ENCODE assay signal across 11 mouse cellular contexts in genomic region chr4:119188060-119188785, GRCm38 (mm10). TPM values are rescaled to one million over a fixed set of nuclear protein-coding genes. Genes with fewer than 3 reads are reported as not detected.
DNase-seq lines count a peak whose midpoint lies in the region; ATAC-seq and TF ChIP-seq lines count a peak whose summit lies in the region.
"Had no signal": no experiment of that assay in that cellular context is flagged by ENCODE, and none has a peak within 500 bp of the region (broad histone marks: within the 10 kb centered on the region; RNA-seq: fewer than 3 reads in every experiment).

No protein-coding gene starts in this region.

- peak overlapping the region; percentile 33 for H3K4me3 ChIP-seq in heart, embryonic 10.5 days
- peak overlapping the region; percentile 81 for H3K4me3 ChIP-seq in liver, embryonic 12.5 days
- H3K4me3 ChIP-seq in thymus, adult 2 months (ENCODE audit: control insufficient read depth, insufficient read depth, low read length) = no peak overlapping the region
- H3K4me3 ChIP-seq in forebrain, embryonic 11.5 days (ENCODE audit: low read depth, low read length) = no peak overlapping the region
- H3K4me3 ChIP-seq: limb, embryonic 13.5 days had no signal

- 42% methylated on average over 11 of the region's 11 CpGs for WGBS in heart, embryonic 10.5 days
- 14% methylated on average over 11 of the region's 11 CpGs for WGBS in liver, embryonic 12.5 days (ENCODE audit: insufficient replicate concordance)
- WGBS in thymus, adult 2 months = 34% methylated on average over 11 of the region's 11 CpGs
- WGBS in forebrain, embryonic 11.5 days = 66% methylated on average over 11 of the region's 11 CpGs

- H3K27ac ChIP-seq in heart, embryonic 10.5 days = peak overlapping the region; percentile 70
- peak overlapping the region; percentile 95 for H3K27ac ChIP-seq in liver, embryonic 12.5 days
- H3K27ac ChIP-seq in thymus, adult 2 months (ENCODE audit: control insufficient read depth, insufficient read depth, low read length) = no peak overlapping the region
- no peak overlapping the region for H3K27ac ChIP-seq in forebrain, embryonic 11.5 days (ENCODE audit: low read depth, low read length)
- H3K27ac ChIP-seq: limb, embryonic 13.5 days had no signal

- H3K36me3 ChIP-seq in heart, embryonic 10.5 days = no peaks in the 10 kb centered on the region
- peaks cover 57% of the 10 kb centered on the region for H3K36me3 ChIP-seq in liver, embryonic 12.5 days
- H3K36me3 ChIP-seq in thymus, adult 2 months (ENCODE audit: control insufficient read depth, insufficient read depth, low read length) = no peaks in the 10 kb centered on the region
- no peaks in the 10 kb centered on the region for H3K36me3 ChIP-seq in forebrain, embryonic 11.5 days (ENCODE audit: control insufficient read depth, insufficient read depth, low read length)
- H3K36me3 ChIP-seq: limb, embryonic 13.5 days had no signal

- peaks cover 6% of the 10 kb centered on the region; the same call in 1 of the 2 replicates for H3K27me3 ChIP-seq in heart, embryonic 10.5 days (ENCODE audit: insufficient read depth, poor library complexity, severe bottlenecking)
- H3K27me3 ChIP-seq in liver, embryonic 12.5 days (replicated peaks) = no peaks in the 10 kb centered on the region
- no peaks in the 10 kb centered on the region for H3K27me3 ChIP-seq in thymus, adult 2 months (ENCODE audit: control insufficient read depth, insufficient read depth, low read length)
- H3K27me3 ChIP-seq in forebrain, embryonic 11.5 days (ENCODE audit: control insufficient read depth, insufficient read depth, low read length) = no peaks in the 10 kb centered on the region
- H3K27me3 ChIP-seq: limb, embryonic 13.5 days had no signal

- H3K4me2 ChIP-seq in liver, embryonic 12.5 days = peak overlapping the region; percentile 80
- H3K4me2 ChIP-seq in forebrain, embryonic 11.5 days (ENCODE audit: low read depth, low read length, severe bottlenecking) = no peak overlapping the region
- H3K4me2 ChIP-seq: limb, embryonic 13.5 days had no signal

- TF ChIP-seq CTCF in thymus, adult 2 months (IDR thresholded peaks at IDR 0.05; ENCODE audit: borderline replicate concordance, control insufficient read depth, extremely low read depth, insufficient read depth, low read length, poor library complexity) = no peak

- DNase-seq in heart, embryonic 10.5 days (ENCODE audit: low spot score) = peak; percentile 82
- no peak for DNase-seq in heart, adult 18-20 months
- peak; percentile 48 for DNase-seq in A20 (ENCODE audit: low read depth, low spot score)
- peak; percentile 60 for DNase-seq in c-Kit-positive CD71-positive TER-119-negative erythroid progenitor cells, embryonic 14.5 days (ENCODE audit: low read depth)
- DNase-seq in thymus, adult 2 months = no peak
- no peak for DNase-seq in left cerebral cortex, postnatal 10 days (ENCODE audit: extremely low spot score in 1 of 2, low spot score in 2 of 2)
- DNase-seq in forebrain, embryonic 11.5 days (ENCODE audit: low spot score) = no peak
- DNase-seq: kidney, adult 18-20 months had no signal

- no peak for TF ChIP-seq POLR2A in thymus, adult 2 months (IDR thresholded peaks at IDR 0.05; ENCODE audit: control insufficient read depth, extremely low read depth, insufficient read depth, low read length, poor library complexity)

- H3K9me3 ChIP-seq in heart, embryonic 10.5 days = no peaks in the 10 kb centered on the region
- no peaks in the 10 kb centered on the region for H3K9me3 ChIP-seq in liver, embryonic 12.5 days (replicated peaks)
- H3K9me3 ChIP-seq in forebrain, embryonic 11.5 days (ENCODE audit: control insufficient read depth, low read length) = no peaks in the 10 kb centered on the region
- H3K9me3 ChIP-seq: limb, embryonic 13.5 days had no signal

- ATAC-seq in liver, embryonic 12.5 days = peak; percentile 62
- no peak for ATAC-seq in forebrain, embryonic 11.5 days (replicated peaks; ENCODE audit: low FRiP score)
- ATAC-seq: forebrain, embryonic 14.5 days had no signal

- H3K9ac ChIP-seq in liver, embryonic 12.5 days = peak overlapping the region; percentile 92
- H3K9ac ChIP-seq in forebrain, embryonic 11.5 days (ENCODE audit: low read length) = no peak overlapping the region
- H3K9ac ChIP-seq: limb, embryonic 13.5 days had no signal

- 0 out of 2 replicates have a peak, but pooled peaks cover 6% of the 10 kb centered on the region for H3K4me1 ChIP-seq in heart, embryonic 10.5 days
- H3K4me1 ChIP-seq in liver, embryonic 12.5 days = peaks cover 73% of the 10 kb centered on the region
- no peaks in the 10 kb centered on the region; the same call in 1 of the 2 replicates for H3K4me1 ChIP-seq in thymus, adult 2 months (replicated peaks; ENCODE audit: control insufficient read depth, insufficient read depth, low read length)
- H3K4me1 ChIP-seq in forebrain, embryonic 11.5 days (replicated peaks; ENCODE audit: control insufficient read depth, insufficient read depth, low read length) = no peaks in the 10 kb centered on the region
- H3K4me1 ChIP-seq: limb, embryonic 13.5 days had no signal

- intact Hi-C loops in left cerebral cortex, postnatal 10 days (cut with DNase I) = no loop called here

RNA-seq across cellular contexts. Expression of gene Ermap, which starts 1.6 kb away (rescaled TPM):
- polyA plus RNA-seq in heart, embryonic 10.5 days (2016; fragmentation: Nextera tagmentation; extraction: Ambion mirVana) = 26.6 and 31.9 TPM in 2 replicates
- total RNA-seq in heart, adult 18-20 months (2021) = not detected
- 328 and 333 TPM in 2 replicates for polyA plus RNA-seq in liver, embryonic 12.5 days (2016; fragmentation: Nextera tagmentation; extraction: Ambion mirVana)
- 0.61 and 0.96 TPM in 2 replicates for polyA plus RNA-seq in thymus, adult 2 months (2012; rRNA removed)
- under 1 TPM; 0.45 to 0.51 TPM for total RNA-seq in left cerebral cortex, postnatal 10 days (2021)
- 11.1 and 11.4 TPM in 2 replicates for polyA plus RNA-seq in forebrain, embryonic 11.5 days (2014; fragmentation: Nextera tagmentation; extraction: Ambion mirVana)

RNA-seq across cellular contexts. Expression of gene Svbp, which starts 6.9 kb away (rescaled TPM):
- 126 and 154 TPM in 2 replicates for polyA plus RNA-seq in heart, embryonic 10.5 days (2016; fragmentation: Nextera tagmentation; extraction: Ambion mirVana)
- total RNA-seq in heart, adult 18-20 months (2021) = 10 to 100 TPM; 15.4 to 19.6 TPM
- 114 and 121 TPM in 2 replicates for polyA plus RNA-seq in liver, embryonic 12.5 days (2016; fragmentation: Nextera tagmentation; extraction: Ambion mirVana)
- 41.9 and 59.8 TPM in 2 replicates for polyA plus RNA-seq in thymus, adult 2 months (2012; rRNA removed)
- 10 to 100 TPM; 27.9 to 29.7 TPM for total RNA-seq in left cerebral cortex, postnatal 10 days (2021)
- polyA plus RNA-seq in forebrain, embryonic 11.5 days (2014; fragmentation: Nextera tagmentation; extraction: Ambion mirVana) = 146 and 150 TPM in 2 replicates

RNA-seq across cellular contexts. Expression of gene Zfp691, which starts 14.2 kb away (rescaled TPM):
- polyA plus RNA-seq in heart, embryonic 10.5 days (2016; fragmentation: Nextera tagmentation; extraction: Ambion mirVana) = 8.1 and 10.0 TPM in 2 replicates
- 10 to 100 TPM; 20.0 to 23.4 TPM for total RNA-seq in heart, adult 18-20 months (2021)
- 3.6 and 3.8 TPM in 2 replicates for polyA plus RNA-seq in liver, embryonic 12.5 days (2016; fragmentation: Nextera tagmentation; extraction: Ambion mirVana)
- polyA plus RNA-seq in thymus, adult 2 months (2012; rRNA removed) = 12.9 and 19.1 TPM in 2 replicates
- total RNA-seq in left cerebral cortex, postnatal 10 days (2021) = 1 to 10 TPM; 5.5 to 5.8 TPM
- 10.5 and 11.1 TPM in 2 replicates for polyA plus RNA-seq in forebrain, embryonic 11.5 days (2014; fragmentation: Nextera tagmentation; extraction: Ambion mirVana)

RNA-seq across cellular contexts. Expression of gene Tmem269, which starts 29.8 kb away (rescaled TPM):
- not detected in 2 replicates for polyA plus RNA-seq in heart, embryonic 10.5 days (2016; fragmentation: Nextera tagmentation; extraction: Ambion mirVana)
- total RNA-seq in heart, adult 18-20 months (2021) = not detected
- polyA plus RNA-seq in liver, embryonic 12.5 days (2016; fragmentation: Nextera tagmentation; extraction: Ambion mirVana) = not detected in 2 replicates
- not detected in 2 replicates for polyA plus RNA-seq in thymus, adult 2 months (2012; rRNA removed)
- total RNA-seq in left cerebral cortex, postnatal 10 days (2021) = under 1 TPM; 0.28 to 0.30 TPM
- polyA plus RNA-seq in forebrain, embryonic 11.5 days (2014; fragmentation: Nextera tagmentation; extraction: Ambion mirVana) = not detected in 2 replicates

RNA-seq across cellular contexts. Expression of gene AU022252, which starts 44.3 kb away (rescaled TPM):
- polyA plus RNA-seq in heart, embryonic 10.5 days (2016; fragmentation: Nextera tagmentation; extraction: Ambion mirVana) = 35.8 and 44.0 TPM in 2 replicates
- 10 to 100 TPM; 24.8 to 26.5 TPM for total RNA-seq in heart, adult 18-20 months (2021)
- 18.1 and 19.6 TPM in 2 replicates for polyA plus RNA-seq in liver, embryonic 12.5 days (2016; fragmentation: Nextera tagmentation; extraction: Ambion mirVana)
- polyA plus RNA-seq in thymus, adult 2 months (2012; rRNA removed) = 9.6 and 9.8 TPM in 2 replicates
- total RNA-seq in left cerebral cortex, postnatal 10 days (2021) = 10 to 100 TPM; 32.3 to 35.4 TPM
- 37.3 and 37.8 TPM in 2 replicates for polyA plus RNA-seq in forebrain, embryonic 11.5 days (2014; fragmentation: Nextera tagmentation; extraction: Ambion mirVana)

Comparison
In these comparisons a context has a peak if more than half of its experiments do, and no peak if none do; other contexts are left out.
1. DNase-seq: peak in heart, embryonic 10.5 days (single experiment), A20 (single experiment) and c-Kit-positive CD71-positive TER-119-negative erythroid progenitor cells, embryonic 14.5 days (single experiment); none in heart, adult 18-20 months (0 of 2), thymus, adult 2 months (single experiment), left cerebral cortex, postnatal 10 days (0 of 2) and forebrain, embryonic 11.5 days (single experiment).
2. H3K27ac ChIP-seq: peak in heart, embryonic 10.5 days (single experiment) and liver, embryonic 12.5 days (single experiment); none in thymus, adult 2 months (single experiment) and forebrain, embryonic 11.5 days (single experiment).
3. H3K4me3 ChIP-seq: peak in heart, embryonic 10.5 days (single experiment) and liver, embryonic 12.5 days (single experiment); none in thymus, adult 2 months (single experiment) and forebrain, embryonic 11.5 days (single experiment).